Mouse (Mus musculus) hindbrain, postnatal 0 days (tissue): Measurements from ENCODE around the gene Cbr2. TPM values are rescaled to one million over a fixed set of nuclear protein-coding genes. Genes with fewer than 3 reads are reported as not detected.

Source experiments
- ATAC-seq: fragments of 200-750 bp; cut with Nextera tagmentation; 2 replicates; pipeline ENCODE4 v1.8.0; 2017; ENCODE audit warnings: mild to moderate bottlenecking, moderate TSS enrichment, moderate library complexity
- DNase-seq: peaks from one replicate; pipeline ENCODE4 v3.0.0-alpha.2; 2015; ENCODE audit warnings: low spot score
- H3K27ac ChIP-seq: fragments of 300-500 bp; sonication (generic); 2 replicates; pipeline ENCODE4 v1.5.1; 2014; ENCODE audit warnings: mild to moderate bottlenecking
- H3K27me3 ChIP-seq: fragments of 300-500 bp; sonication (generic); 2 replicates; pipeline ENCODE4 v1.6.1; 2014; ENCODE audit warnings: low read length, mixed read lengths; ENCODE audit not compliant: insufficient read depth
- H3K36me3 ChIP-seq: fragments of 300-500 bp; sonication (generic); 2 replicates; pipeline ENCODE4 v1.6.1; 2014; ENCODE audit warnings: low read length, mixed read lengths; ENCODE audit not compliant: insufficient read depth
- H3K4me1 ChIP-seq: fragments of 300-500 bp; sonication (generic); 2 replicates; pipeline ENCODE4 v1.6.1; 2014; ENCODE audit warnings: antibody characterized with exemption, low read length, mixed read lengths; ENCODE audit not compliant: insufficient read depth
- H3K4me2 ChIP-seq: fragments of 300-500 bp; sonication (generic); 2 replicates; pipeline ENCODE4 v1.6.1; 2014; ENCODE audit warnings: low read depth, mild to moderate bottlenecking, low read length, moderate library complexity, mixed read lengths
- H3K4me3 ChIP-seq: fragments of 300-500 bp; sonication (generic); 2 replicates; pipeline ENCODE4 v1.5.1; 2014; ENCODE audit warnings: low read length
- H3K9ac ChIP-seq: fragments of 300-500 bp; sonication (generic); replicated peaks from 2 replicates; pipeline ENCODE4 v1.6.1; 2014; ENCODE audit warnings: mild to moderate bottlenecking, low read length, moderate library complexity, mixed read lengths
- H3K9me3 ChIP-seq: fragments of 300-500 bp; sonication (generic); 2 replicates; pipeline ENCODE4 v1.6.1; 2016; ENCODE audit warnings: low read length, mixed read lengths
- CTCF ChIP-seq: IDR thresholded peaks from 2 replicates; pipeline ENCODE4 v1.5.1; 2016; ENCODE audit warnings: antibody characterized with exemption, control low read depth, low read depth
- WGBS: fragments of 180-500 bp; shearing (Covaris S2); extraction: QIAGEN DNeasy Blood & Tissue Kit; methylation state at CpG from one replicate; pipeline ENCODE4 v1.1.7; 2014; 5-methylcytosine and 5-hydroxymethylcytosine counted together
- polyA plus RNA-seq: library from polyadenylated mRNA; unstranded; fragments of >200 nt; fragmentation: Nextera tagmentation; extraction: Ambion mirVana; gene quantifications from 2 replicates; pipeline ENCODE4 v1.2.1, GENCODE M21; 2015
- total RNA-seq: library from RNA; depleted of rRNA; stranded (reverse); fragments of >200 nt; gene quantifications from 2 replicates; pipeline ENCODE4 v1.2.3, GENCODE M21; 2014

Cbr2 gene
- total and polyA plus RNA-seq, 2 experiments from 2014 or later, result 4.0 to 6.1 TPM

DNA sequence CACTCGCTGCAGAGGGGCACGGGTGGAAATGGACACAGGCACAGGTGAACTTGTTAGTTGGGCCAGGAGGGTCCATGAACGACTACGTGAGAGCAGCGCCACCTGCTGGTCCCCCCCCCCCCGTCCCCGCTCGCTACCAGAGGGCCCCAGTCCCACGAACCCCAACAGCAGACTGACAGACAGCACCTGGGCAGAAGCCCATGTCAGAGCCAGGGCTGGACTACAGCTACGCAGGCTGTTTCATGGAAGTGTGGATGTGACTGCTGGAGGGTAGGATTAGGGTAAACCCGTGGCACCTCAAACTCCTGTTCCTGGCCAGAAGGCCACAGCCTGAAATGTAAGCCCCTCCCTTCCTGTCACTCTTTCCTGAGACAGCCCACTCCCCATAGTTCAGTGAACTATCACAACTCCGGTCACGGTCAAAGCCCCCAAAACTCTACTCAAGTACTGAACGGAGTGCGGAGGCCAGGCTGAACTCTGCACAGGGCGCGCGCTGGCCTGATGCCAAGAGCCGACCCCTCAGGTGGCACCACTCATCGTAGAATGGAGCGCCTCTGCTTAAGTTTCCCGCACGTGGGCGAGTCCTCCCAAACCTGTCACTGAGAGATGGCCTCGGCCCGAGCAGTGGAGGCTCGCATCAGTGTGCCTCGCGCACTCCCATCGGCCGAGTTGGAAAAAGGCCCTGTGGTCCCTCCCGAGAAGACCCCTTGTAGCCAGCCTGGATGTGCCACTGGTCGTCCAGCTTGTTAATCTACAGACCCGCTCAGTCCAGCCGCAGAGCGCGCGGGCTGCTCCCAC lies 18.9 kb downstream of the Cbr2 start:
- H3K36me3 ChIP-seq, result peaks cover 8% of the 10 kb centered on the region
- WGBS, result under 1% methylated on average over 38 of the region's 38 CpGs
- H3K4me3 ChIP-seq, result peak overlapping the region; percentile 51
- peak overlapping the region; percentile 75 for H3K27ac ChIP-seq
- no peaks in the 10 kb centered on the region for H3K9me3 ChIP-seq
- peak overlapping the region; percentile 83 for H3K4me2 ChIP-seq
- peak overlapping the region; percentile 51 for H3K9ac ChIP-seq
- no peaks in the 10 kb centered on the region for H3K27me3 ChIP-seq
- peak; percentile 77 for TF ChIP-seq CTCF
- peak; percentile 49 for DNase-seq
- peak; percentile 65 for ATAC-seq
- peaks cover 16% of the 10 kb centered on the region for H3K4me1 ChIP-seq

DNA sequence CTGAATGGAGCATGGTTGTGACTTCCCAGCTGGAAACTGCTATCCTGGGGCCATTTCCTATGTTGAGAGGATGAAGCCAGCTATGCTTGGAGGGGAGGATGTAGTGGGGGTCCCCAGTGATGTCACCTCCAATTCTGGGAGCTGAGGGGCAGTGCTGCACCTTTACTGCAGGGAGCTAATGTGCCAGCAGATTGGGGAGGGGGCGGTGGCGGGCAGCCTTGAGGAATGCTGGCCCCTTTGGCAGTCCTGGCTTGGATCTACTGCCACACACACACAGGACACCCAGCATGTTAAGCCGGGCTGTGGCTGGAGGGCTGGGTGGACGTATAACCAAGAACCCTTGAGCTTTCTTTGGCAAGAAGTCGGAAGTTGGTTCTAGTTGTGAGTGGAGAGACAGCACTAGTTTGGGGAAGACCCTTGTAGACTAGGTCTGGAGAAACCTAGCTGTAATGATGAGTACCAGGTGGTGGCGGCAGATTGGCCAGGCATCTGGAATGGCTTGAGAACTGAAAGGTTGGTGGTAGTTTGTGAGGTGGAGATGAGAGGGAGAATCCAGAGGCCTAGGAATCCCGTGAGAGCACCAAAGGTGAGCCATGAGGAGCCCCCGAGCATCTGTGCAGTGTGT lies 19.8 kb downstream of the Cbr2 start:
- no peak for ATAC-seq
- 66% methylated on average over 8 of the region's 8 CpGs for WGBS
- Histone ChIP-seq H3K9ac (peak overlapping the region; percentile 51; the same call in 1 of the 2 replicates), H3K27me3 (no peaks in the 10 kb centered on the region), H3K4me2 (peak overlapping the region; percentile 83), H3K4me3 (no peak overlapping the region), H3K36me3 (peaks cover 8% of the 10 kb centered on the region), H3K27ac (no peak overlapping the region), H3K4me1 (peaks cover 16% of the 10 kb centered on the region), H3K9me3 (no peaks in the 10 kb centered on the region)
- no peak for DNase-seq
- TF ChIP-seq CTCF, result no peak

DNA sequence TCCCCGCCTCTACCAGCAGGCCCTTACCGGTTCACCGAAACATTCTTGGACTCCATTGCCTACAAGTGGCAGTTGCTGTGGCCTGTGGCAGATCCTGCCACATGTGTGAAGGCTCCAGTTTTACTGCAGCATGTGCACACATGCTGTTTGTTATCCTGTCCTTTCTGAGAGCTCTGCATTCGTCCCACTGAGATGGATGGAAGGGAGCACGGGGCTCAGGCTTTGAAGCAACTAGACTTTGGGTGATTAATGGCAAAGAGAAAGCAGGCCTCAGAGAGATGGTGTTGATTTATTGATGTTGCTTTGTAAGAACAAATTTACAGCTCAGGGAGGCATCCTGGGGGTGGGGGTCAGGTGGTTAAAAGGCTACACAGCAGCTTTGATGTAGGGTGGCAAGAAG lies 21.2 kb downstream of the Cbr2 start:
- Histone ChIP-seq H3K4me2 (no peak overlapping the region), H3K9ac (no peak overlapping the region), H3K27me3 (no peaks in the 10 kb centered on the region), H3K4me3 (no peak overlapping the region), H3K9me3 (no peaks in the 10 kb centered on the region), H3K36me3 (peaks cover 8% of the 10 kb centered on the region; the same call in 1 of the 2 replicates), H3K27ac (no peak overlapping the region), H3K4me1 (peaks cover 16% of the 10 kb centered on the region)
- ATAC-seq (no peak), DNase-seq (no peak)
- WGBS, result 70% methylated on average over 5 of the region's 5 CpGs
- no peak for TF ChIP-seq CTCF

DNA sequence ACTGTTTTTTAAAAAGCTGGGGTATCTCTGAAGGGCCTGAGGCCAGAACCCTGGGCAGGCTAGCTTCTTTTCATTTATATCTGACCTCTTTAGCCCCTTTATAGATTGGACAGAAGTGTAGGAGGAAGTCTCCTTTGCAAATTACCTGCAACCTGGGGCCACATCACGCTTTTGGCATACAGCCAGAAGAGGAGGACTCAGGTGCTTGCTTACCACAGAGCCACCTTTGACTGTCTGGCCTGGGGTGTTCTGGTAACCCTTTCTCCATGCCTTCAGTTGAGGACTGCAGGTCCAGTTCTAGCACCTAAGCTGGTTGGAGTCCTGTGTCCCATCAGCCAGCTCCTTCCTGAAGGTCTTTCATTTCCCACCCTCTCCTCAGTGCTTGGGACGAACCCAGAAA lies 22.4 kb downstream of the Cbr2 start:
- no peaks in the 10 kb centered on the region for H3K27me3 ChIP-seq
- DNase-seq, result no peak
- 80% methylated on average over 2 of the region's 2 CpGs for WGBS
- H3K36me3 ChIP-seq, result peaks cover 8% of the 10 kb centered on the region; the same call in 1 of the 2 replicates
- no peak overlapping the region for H3K4me2 ChIP-seq
- H3K9ac ChIP-seq, result no peak overlapping the region
- H3K9me3 ChIP-seq, result no peaks in the 10 kb centered on the region
- no peak overlapping the region for H3K27ac ChIP-seq
- no peak for ATAC-seq
- peaks cover 15% of the 10 kb centered on the region for H3K4me1 ChIP-seq
- TF ChIP-seq CTCF, result no peak
- H3K4me3 ChIP-seq, result no peak overlapping the region

DNA sequence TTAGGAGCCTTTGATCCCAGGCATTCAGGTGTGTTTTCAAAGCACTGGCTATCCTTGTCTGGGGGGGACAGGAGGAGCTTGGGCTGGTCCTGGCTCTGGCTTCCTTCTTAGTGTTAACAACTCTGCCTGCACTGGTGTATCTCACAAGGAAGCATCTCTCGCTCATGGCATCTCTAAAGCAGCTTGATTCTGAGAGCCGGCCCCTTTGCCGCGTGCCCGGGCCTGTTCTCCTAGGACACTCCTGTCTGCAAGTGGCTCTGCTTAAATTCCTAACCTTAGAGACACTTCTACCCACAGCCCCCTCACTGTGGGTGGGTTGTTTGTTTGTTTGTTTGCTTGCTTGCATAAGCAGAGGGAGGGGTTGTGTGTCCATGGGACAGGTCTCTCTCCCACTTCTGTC lies 23.9 kb downstream of the Cbr2 start:
- H3K4me1 ChIP-seq, result peaks cover 14% of the 10 kb centered on the region
- no peak overlapping the region for H3K4me2 ChIP-seq
- peaks cover 8% of the 10 kb centered on the region; the same call in 1 of the 2 replicates for H3K36me3 ChIP-seq
- H3K9ac ChIP-seq, result no peak overlapping the region
- H3K27me3 ChIP-seq, result no peaks in the 10 kb centered on the region
- 45% methylated on average over 5 of the region's 5 CpGs for WGBS
- DNase-seq (no peak), ATAC-seq (no peak)
- no peak overlapping the region for H3K27ac ChIP-seq
- H3K4me3 ChIP-seq, result no peak overlapping the region
- TF ChIP-seq CTCF, result no peak
- no peaks in the 10 kb centered on the region for H3K9me3 ChIP-seq

DNA sequence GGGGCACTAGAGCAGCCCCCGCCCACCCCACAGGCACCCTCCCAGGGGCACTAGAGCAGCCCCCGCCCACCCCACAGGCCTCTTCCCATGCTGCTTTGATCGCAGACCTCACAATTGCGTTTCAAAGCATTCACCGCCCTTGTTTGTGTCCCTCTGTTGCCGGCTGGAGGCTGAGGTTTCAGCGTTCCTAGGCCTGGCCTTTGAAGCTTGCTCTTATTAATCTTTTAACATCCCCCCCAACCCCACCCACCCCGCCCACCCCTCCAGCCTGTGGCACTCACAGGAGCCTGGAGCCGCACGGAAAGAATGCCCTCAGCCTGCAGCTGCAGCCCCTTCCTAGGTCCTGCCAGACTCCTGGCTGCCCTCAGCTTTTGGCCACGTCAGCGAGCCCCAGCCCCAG lies 24.7 kb downstream of the Cbr2 start:
- H3K4me1 ChIP-seq, result 0 out of 2 replicates have a peak, but pooled peaks cover 8% of the 10 kb centered on the region
- no peak overlapping the region for H3K4me3 ChIP-seq
- no peak overlapping the region for H3K4me2 ChIP-seq
- TF ChIP-seq CTCF, result no peak
- 19% methylated on average over 12 of the region's 12 CpGs for WGBS
- no peak overlapping the region for H3K9ac ChIP-seq
- DNase-seq (no peak), ATAC-seq (no peak)
- H3K9me3 ChIP-seq, result no peaks in the 10 kb centered on the region
- H3K27me3 ChIP-seq, result no peaks in the 10 kb centered on the region
- no peak overlapping the region for H3K27ac ChIP-seq
- peaks cover 8% of the 10 kb centered on the region; the same call in 1 of the 2 replicates for H3K36me3 ChIP-seq
